Mouse (Mus musculus) G1E (cell line): ENCODE measurements around the gene Grik1.

ENCODE experiments used
- CTCF ChIP-seq: IDR thresholded peaks from 2 replicates; pipeline ENCODE4 v1.5.1; 2012; ENCODE audit warnings: low read depth, low read length, inconsistent platforms, mixed read lengths
- GATA1 ChIP-seq: IDR thresholded peaks from 2 replicates; pipeline ENCODE4 v1.6.1; 2012; ENCODE audit warnings: borderline replicate concordance, low read length, inconsistent platforms, mixed read lengths
- POLR2AphosphoS5 ChIP-seq: IDR thresholded peaks from 2 replicates; pipeline ENCODE4 v1.6.1; 2012; ENCODE audit warnings: low read depth, low read length, inconsistent platforms; ENCODE audit not compliant: insufficient replicate concordance
- TAL1 ChIP-seq: conservative IDR thresholded peaks from 2 replicates; pipeline ENCODE4 v1.6.1; 2012; ENCODE audit warnings: low read depth, low read length, inconsistent platforms, mixed read lengths

DNA sequence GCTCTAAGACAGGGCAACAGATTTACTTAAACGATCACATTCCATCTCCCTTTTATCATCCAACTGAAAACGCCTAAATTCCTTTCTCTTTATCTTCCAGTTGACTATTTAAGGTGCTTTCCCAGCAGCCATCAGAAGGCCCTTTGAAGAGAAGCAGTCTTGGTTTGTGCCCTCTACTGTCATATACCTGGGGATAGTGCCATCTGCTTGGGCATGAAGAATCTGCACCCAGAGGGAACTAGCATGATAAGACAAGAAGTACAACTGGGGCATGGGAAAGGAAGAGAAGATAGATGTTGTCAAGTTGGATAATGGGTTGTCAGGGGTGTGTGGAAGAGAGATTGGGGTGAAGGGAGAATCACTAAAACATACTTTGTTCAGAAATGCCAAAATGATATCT lies 157.1 kb downstream of the Grik1 start:
- no peak for TF ChIP-seq CTCF
- TF ChIP-seq GATA1: no peak
- TF ChIP-seq POLR2AphosphoS5: no peak
- no peak for TF ChIP-seq TAL1
